Mouse (Mus musculus): ENCODE measurements around the gene Srd5a2.

Srd5a2 gene

DNA sequence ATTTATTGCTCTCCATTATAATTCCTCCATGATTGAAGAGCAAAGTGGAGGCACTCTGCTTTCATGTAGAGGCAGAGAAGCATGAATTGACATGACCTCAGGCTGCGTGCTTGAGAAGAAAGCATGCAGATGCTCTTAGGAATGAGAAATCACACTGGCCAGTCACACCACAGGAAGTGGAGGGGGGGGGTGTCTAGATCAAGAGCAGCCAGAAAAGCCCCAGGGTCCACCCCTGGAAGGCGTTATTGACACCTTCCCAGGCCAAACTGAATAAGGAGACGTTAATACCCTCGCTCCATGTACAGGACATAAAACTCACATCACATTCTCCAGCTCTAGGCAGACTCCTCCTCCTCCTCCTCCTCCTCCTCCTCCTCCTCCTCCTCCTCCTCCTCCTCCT, 63.2 kb downstream of the Srd5a2 start:
- DNase-seq (ENCODE audit: low read depth) = no peak

- no peak for DNase-seq (ENCODE audit: low read depth)
Observed at GRCm38 (mm10) chr17:73982871-73983270, 64.8 kb downstream of the Srd5a2 start.

GRCm38 (mm10) chr17:73976066-73976465, 71.7 kb downstream of the Srd5a2 start:
- DNase-seq (ENCODE audit: low read depth) = no peak

GRCm38 (mm10) chr17:73972648-73973047, 75.1 kb downstream of the Srd5a2 start:
- DNase-seq (ENCODE audit: low read depth) = no peak

- DNase-seq (ENCODE audit: low read depth) = no peak
Observed at GRCm38 (mm10) chr17:73971291-73971690, 76.4 kb downstream of the Srd5a2 start.

DNA sequence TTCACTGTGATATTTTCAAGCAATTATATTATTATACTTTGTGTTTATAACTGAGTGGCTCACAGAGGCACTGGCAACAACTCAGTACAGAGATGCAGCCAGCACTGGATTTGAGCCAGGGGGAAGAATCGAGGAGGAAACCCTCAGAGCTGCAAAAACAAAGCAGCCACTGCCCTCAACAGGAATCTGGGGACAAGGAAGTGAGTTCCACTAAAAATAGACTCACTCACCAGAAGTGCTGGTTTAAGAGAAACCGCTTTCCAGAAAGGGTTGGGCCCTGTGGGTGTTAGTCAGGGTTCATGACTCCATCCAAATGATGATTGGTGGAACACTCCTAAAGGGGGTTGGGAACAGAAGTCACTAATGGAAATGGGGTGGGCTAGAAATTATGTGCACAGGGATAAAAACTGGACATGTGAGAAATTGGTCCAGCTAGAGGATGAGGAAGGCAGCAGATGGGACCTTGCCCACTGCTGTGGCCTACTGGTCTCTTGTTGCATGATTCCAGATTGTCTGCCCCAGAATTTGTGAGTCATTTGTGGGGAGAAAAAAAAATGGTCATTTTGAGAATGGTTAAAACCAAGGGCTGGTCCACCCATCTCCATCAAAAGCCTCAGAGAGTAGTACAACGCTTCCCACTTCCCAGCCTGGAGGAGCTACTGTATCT, 77.2 kb downstream of the Srd5a2 start:
- DNase-seq (ENCODE audit: low read depth) = no peak

Measured in c-Kit-positive CD71-positive TER-119-negative erythroid progenitor cells, embryonic 14.5 days (primary cell).